Mouse (Mus musculus): ENCODE data around the gene Rab3ip.

Rab3ip gene

DNA sequence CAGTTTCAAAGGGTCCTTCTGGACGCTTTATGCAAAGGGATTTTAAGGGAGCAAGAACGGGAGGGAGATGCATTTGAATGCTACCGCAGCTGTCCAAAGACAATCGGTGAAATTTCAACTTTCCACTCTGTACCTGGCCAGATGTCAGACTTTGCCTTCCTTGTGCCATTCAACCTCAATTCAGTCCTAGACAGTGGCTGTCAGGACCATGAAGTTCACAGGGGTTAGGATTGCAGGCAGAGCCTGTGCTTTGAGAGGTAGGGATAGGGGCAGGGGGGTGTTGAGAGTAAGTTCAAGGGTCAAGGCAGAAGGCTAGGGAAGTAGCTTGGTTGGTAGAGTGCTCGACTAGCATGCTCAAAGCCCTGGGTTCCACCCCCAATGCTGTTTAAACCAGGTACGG, 79.8 kb downstream of the Rab3ip start:
- no peak for DNase-seq (ENCODE audit: low read depth)

Measured in induced T-regulatory cell, adult 2 months (primary cell).